Mouse (Mus musculus) adrenal gland, postnatal 4 days (tissue): ENCODE measurements around the gene Lrrc14b. TPM values are rescaled to one million over a fixed set of nuclear protein-coding genes. Genes with fewer than 3 reads are reported as not detected.

ENCODE experiments used
- microRNA-seq: library from miRNA; unstranded; fragments of <30 nt; microRNA quantifications from one replicate; pipeline ENCODE4 v1.2.0, GENCODE M21; 2021
- total RNA-seq, 2 experiments: library from RNA; stranded (reverse); gene quantifications; 2 replicates each; pipeline ENCODE4 v1.2.3; 2021

Lrrc14b gene
- total RNA-seq, 2 experiments from 2014 or later: 0.78 to 1.5 TPM

Small RNAs within 50 kb of the gene (microRNA-seq; reads per million reads assigned to microRNA genes)
- gene Mir692-3: not detected

Other genes starting within 250 kb of the Lrrc14b start
- 1 to 10 TPM in 1 of 2 experiments, under 1 TPM in 1; 0.42 to 3.2 TPM for gene Slc9a3, start 242.5 kb downstream of the Lrrc14b start, total RNA-seq
- gene Exoc3, start 155.3 kb downstream of the Lrrc14b start, total RNA-seq: 10 to 100 TPM; 57.6 to 62.6 TPM
- gene Ahrr, start 71.7 kb downstream of the Lrrc14b start, total RNA-seq: 1 to 10 TPM; 2.3 to 2.4 TPM
- 100 to 1,000 TPM; 143 to 145 TPM for gene Pdcd6, start 46.4 kb downstream of the Lrrc14b start, total RNA-seq
- gene Sdha, start 13.7 kb downstream of the Lrrc14b start, total RNA-seq: 100 to 1,000 TPM; 450 to 473 TPM
- 10 to 100 TPM; 48.3 to 50.8 TPM for gene Ccdc127, start 13.7 kb downstream of the Lrrc14b start, total RNA-seq
- 1 to 10 TPM; 2.9 to 3.3 TPM for gene Zfp72, start 26.8 kb upstream of the Lrrc14b start, total RNA-seq
- 100 to 1,000 TPM; 682 to 698 TPM for gene Ftl1-ps1, start 35.7 kb upstream of the Lrrc14b start, total RNA-seq
- 10 to 100 TPM; 13.2 to 13.7 TPM for gene Zfp825, start 130.0 kb upstream of the Lrrc14b start, total RNA-seq